Mouse (Mus musculus): ENCODE results near the gene Zbtb8os. TPM values are rescaled to one million over a fixed set of nuclear protein-coding genes. Genes with fewer than 3 reads are reported as not detected.

The Zbtb8os gene
- total and polyA plus RNA-seq, 3 experiments, result 2.8 to 77.1 (median 15.3) TPM

DNA sequence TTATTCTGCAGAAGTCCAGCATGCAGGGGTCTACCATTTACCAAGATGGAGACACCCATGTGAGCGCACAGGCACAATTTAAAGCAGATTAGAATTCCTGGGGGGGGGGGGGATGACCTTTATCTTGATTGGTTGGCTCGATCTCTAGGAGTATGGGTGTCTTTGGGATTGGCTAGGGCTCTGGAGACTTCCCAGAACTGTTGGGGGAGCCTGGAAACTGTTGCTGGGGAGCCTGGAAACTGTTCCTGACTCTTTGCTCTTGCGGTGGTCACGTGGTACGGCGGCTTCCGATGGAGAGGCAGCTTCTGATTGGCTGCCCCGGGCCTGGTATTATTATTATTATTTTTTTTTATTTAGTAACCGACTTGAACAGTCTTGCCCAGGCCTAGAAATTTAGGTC, 46.5 kb downstream of the Zbtb8os start:
- no peak overlapping the region for H3K4me3 ChIP-seq (ENCODE audit: low read depth, low read length)
- peaks cover 8% of the 10 kb centered on the region for H3K27me3 ChIP-seq (ENCODE audit: insufficient read depth, low read length)
- H3K9me3 ChIP-seq (replicated peaks), result no peaks in the 10 kb centered on the region
- peaks cover 32% of the 10 kb centered on the region for H3K4me1 ChIP-seq (ENCODE audit: insufficient read depth, low read depth, low read length)
- no peaks in the 10 kb centered on the region for H3K36me3 ChIP-seq (replicated peaks)
- no peak for ATAC-seq (ENCODE audit: extremely low read depth, insufficient number of reproducible peaks, low FRiP score, poor library complexity, severe bottlenecking)
- DNase-seq (ENCODE audit: low spot score), result no peak
- no peak for TF ChIP-seq TAL1 (conservative IDR thresholded peaks at IDR 0.05; ENCODE audit: low read depth, low read length)
- no peak for TF ChIP-seq POLR2AphosphoS5 (IDR thresholded peaks at IDR 0.05; ENCODE audit: insufficient replicate concordance, low read depth, low read length)
- no peak for TF ChIP-seq CTCF (IDR thresholded peaks at IDR 0.05; ENCODE audit: low read depth, low read length)
- no peak for TF ChIP-seq GATA2 (IDR thresholded peaks at IDR 0.05; ENCODE audit: borderline replicate concordance, low read depth, low read length)
- no peak for TF ChIP-seq GATA1 (IDR thresholded peaks at IDR 0.05; ENCODE audit: borderline replicate concordance, low read length)

DNA sequence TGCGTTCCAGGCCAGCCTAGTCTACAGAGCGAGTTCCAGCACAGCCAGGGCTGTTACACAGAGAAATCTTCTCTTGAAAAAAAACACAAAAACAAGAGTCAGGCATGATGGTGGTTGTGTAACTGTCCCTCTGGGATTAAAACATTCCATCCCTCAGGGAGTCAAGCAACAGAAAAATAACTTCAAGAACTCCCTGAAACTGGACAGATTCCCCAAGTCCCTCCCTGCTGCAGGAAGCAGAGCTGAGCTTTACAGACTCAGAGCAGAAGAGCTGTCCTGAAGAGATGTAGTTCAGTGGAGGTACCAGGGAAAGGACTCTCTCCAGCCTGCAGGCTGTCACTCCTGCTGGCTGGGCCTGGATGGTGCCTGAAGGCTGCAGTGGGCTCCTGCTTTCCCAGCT, 47.0 kb downstream of the Zbtb8os start:
- peaks cover 7% of the 10 kb centered on the region for H3K27me3 ChIP-seq (ENCODE audit: insufficient read depth, low read length)
- H3K4me3 ChIP-seq (ENCODE audit: low read depth, low read length), result no peak overlapping the region
- TF ChIP-seq POLR2AphosphoS5 (IDR thresholded peaks at IDR 0.05; ENCODE audit: insufficient replicate concordance, low read depth, low read length) (no peak), GATA1 (IDR thresholded peaks at IDR 0.05; ENCODE audit: borderline replicate concordance, low read length) (no peak), CTCF (IDR thresholded peaks at IDR 0.05; ENCODE audit: low read depth, low read length) (no peak), GATA2 (IDR thresholded peaks at IDR 0.05; ENCODE audit: borderline replicate concordance, low read depth, low read length) (no peak), TAL1 (conservative IDR thresholded peaks at IDR 0.05; ENCODE audit: low read depth, low read length) (no peak)
- H3K4me1 ChIP-seq (ENCODE audit: insufficient read depth, low read depth, low read length), result peaks cover 31% of the 10 kb centered on the region
- DNase-seq (ENCODE audit: low spot score) (no peak), ATAC-seq (ENCODE audit: extremely low read depth, insufficient number of reproducible peaks, low FRiP score, poor library complexity, severe bottlenecking) (no peak)
- H3K36me3 ChIP-seq (replicated peaks), result no peaks in the 10 kb centered on the region
- no peaks in the 10 kb centered on the region for H3K9me3 ChIP-seq (replicated peaks)

DNA sequence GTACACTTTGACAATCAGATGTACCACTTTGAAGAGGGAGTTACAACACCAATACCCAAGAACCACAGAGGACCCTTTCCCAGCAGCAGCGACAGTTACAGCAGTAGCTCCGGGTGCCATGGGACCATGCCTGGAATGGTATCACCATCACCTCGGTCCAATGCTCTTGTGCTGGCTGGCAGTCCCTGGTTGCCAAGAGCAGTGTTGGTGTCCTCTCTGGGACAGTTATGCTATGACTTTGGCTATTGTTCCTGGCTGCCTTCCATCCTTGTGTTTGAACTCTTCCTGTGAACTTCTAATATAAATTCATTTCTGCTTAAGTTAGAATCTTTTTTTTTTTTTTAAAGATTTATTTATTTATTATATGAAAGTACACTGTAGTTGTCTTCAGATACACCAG, 48.1 kb downstream of the Zbtb8os start:
- H3K27me3 ChIP-seq (ENCODE audit: insufficient read depth, low read length), result 0 out of 2 replicates have a peak, but pooled peaks cover under 1% of the 10 kb centered on the region
- no peaks in the 10 kb centered on the region for H3K36me3 ChIP-seq (replicated peaks)
- DNase-seq (ENCODE audit: low spot score), result no peak
- peaks cover 36% of the 10 kb centered on the region for H3K4me1 ChIP-seq (ENCODE audit: insufficient read depth, low read depth, low read length)
- TF ChIP-seq TAL1 (conservative IDR thresholded peaks at IDR 0.05; ENCODE audit: low read depth, low read length) (no peak), GATA2 (IDR thresholded peaks at IDR 0.05; ENCODE audit: borderline replicate concordance, low read depth, low read length) (no peak), CTCF (IDR thresholded peaks at IDR 0.05; ENCODE audit: low read depth, low read length) (no peak), POLR2AphosphoS5 (IDR thresholded peaks at IDR 0.05; ENCODE audit: insufficient replicate concordance, low read depth, low read length) (no peak), GATA1 (IDR thresholded peaks at IDR 0.05; ENCODE audit: borderline replicate concordance, low read length) (no peak)
- no peak overlapping the region for H3K4me3 ChIP-seq (ENCODE audit: low read depth, low read length)
- ATAC-seq (ENCODE audit: extremely low read depth, insufficient number of reproducible peaks, low FRiP score, poor library complexity, severe bottlenecking), result no peak
- H3K9me3 ChIP-seq (replicated peaks), result no peaks in the 10 kb centered on the region

DNA sequence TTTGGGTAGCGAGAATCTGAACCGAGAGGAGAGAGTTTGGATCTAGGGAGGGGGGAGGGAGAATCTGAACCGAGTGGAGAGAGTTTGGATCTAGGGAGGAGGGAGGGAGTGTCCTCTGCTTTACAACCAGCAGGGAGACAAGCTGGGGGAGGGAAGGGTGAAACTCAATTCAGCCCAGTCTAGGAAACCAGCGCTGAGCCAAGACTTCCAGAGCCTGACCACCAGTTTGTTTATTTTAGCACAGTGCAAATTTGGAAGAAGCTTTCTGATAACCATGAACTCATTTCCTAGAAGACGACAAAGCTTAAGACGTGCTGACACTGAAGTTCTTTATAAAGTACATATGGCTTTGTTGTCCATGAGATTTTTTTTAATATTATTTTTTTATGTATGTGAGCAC, 48.9 kb downstream of the Zbtb8os start:
- no peaks in the 10 kb centered on the region for H3K9me3 ChIP-seq (replicated peaks)
- TF ChIP-seq GATA2 (IDR thresholded peaks at IDR 0.05; ENCODE audit: borderline replicate concordance, low read depth, low read length) (no peak), TAL1 (conservative IDR thresholded peaks at IDR 0.05; ENCODE audit: low read depth, low read length) (no peak), GATA1 (IDR thresholded peaks at IDR 0.05; ENCODE audit: borderline replicate concordance, low read length) (no peak), POLR2AphosphoS5 (IDR thresholded peaks at IDR 0.05; ENCODE audit: insufficient replicate concordance, low read depth, low read length) (no peak), CTCF (IDR thresholded peaks at IDR 0.05; ENCODE audit: low read depth, low read length) (no peak)
- H3K36me3 ChIP-seq (replicated peaks), result no peaks in the 10 kb centered on the region
- H3K4me3 ChIP-seq (ENCODE audit: low read depth, low read length), result no peak overlapping the region
- no peaks in the 10 kb centered on the region for H3K27me3 ChIP-seq (ENCODE audit: insufficient read depth, low read length)
- no peak for ATAC-seq (ENCODE audit: extremely low read depth, insufficient number of reproducible peaks, low FRiP score, poor library complexity, severe bottlenecking)
- peaks cover 36% of the 10 kb centered on the region for H3K4me1 ChIP-seq (ENCODE audit: insufficient read depth, low read depth, low read length)
- DNase-seq (ENCODE audit: low spot score), result no peak

DNA sequence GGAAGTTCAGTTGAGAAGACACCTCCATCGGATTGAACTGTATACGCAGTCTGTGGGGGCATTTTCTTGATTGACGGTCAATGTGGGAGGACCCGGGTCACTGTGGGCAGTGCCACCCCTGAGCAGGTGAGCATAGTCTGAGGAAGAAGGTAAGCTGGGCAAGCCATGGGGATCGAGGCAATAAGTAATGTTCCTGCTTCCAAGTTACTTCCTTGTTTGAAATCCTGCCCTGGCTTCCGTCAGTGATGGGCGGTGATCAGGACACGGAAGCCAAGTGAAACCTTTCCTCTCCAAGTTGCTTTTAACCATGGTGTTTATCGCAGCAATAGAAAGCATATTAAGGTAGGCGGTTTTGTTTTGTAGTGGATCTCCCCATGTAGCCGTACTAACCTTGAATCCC, 50.2 kb downstream of the Zbtb8os start:
- Histone ChIP-seq H3K27me3 (ENCODE audit: insufficient read depth, low read length) (no peaks in the 10 kb centered on the region), H3K4me3 (ENCODE audit: low read depth, low read length) (no peak overlapping the region), H3K36me3 (replicated peaks) (no peaks in the 10 kb centered on the region), H3K4me1 (ENCODE audit: insufficient read depth, low read depth, low read length) (peaks cover 32% of the 10 kb centered on the region), H3K9me3 (replicated peaks) (no peaks in the 10 kb centered on the region)
- no peak for DNase-seq (ENCODE audit: low spot score)
- TF ChIP-seq TAL1 (conservative IDR thresholded peaks at IDR 0.05; ENCODE audit: low read depth, low read length) (no peak), POLR2AphosphoS5 (IDR thresholded peaks at IDR 0.05; ENCODE audit: insufficient replicate concordance, low read depth, low read length) (no peak), GATA1 (IDR thresholded peaks at IDR 0.05; ENCODE audit: borderline replicate concordance, low read length) (no peak)
- ATAC-seq (ENCODE audit: extremely low read depth, insufficient number of reproducible peaks, low FRiP score, poor library complexity, severe bottlenecking), result no peak

DNA sequence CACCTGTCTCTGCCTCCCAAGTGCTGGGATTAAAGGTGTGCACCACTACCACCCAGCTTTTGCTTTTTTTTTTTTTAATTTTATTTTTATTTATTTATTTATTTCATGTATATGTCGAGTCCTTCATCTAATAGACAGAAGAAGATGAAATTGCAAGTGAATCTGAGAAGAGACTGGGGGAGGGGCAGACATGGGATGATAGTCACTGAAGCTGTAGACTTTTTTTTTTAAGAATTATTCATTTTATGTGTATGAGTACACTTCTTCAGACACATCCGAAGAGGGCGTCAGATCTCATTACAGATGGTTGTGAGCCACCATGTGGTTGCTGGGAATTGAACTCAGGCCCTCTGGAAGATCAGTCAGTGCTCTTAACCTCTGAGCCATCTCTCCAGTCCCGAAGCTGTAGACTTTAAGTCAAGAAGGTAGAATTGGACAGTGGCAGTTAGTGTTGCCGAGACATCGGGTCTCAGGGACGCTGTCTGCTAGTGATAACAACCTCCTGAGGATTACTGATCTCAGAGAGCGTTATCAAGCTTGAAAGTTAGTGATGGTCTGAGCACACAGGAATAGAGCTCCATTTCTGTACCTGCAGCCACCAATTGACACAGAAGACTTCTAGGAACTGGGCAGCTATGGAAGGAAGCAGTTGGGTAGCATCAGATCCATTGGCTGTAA, 50.9 kb downstream of the Zbtb8os start:
- TF ChIP-seq GATA2 (IDR thresholded peaks at IDR 0.05; ENCODE audit: borderline replicate concordance, low read depth, low read length), result no peak
- TF ChIP-seq GATA1 (IDR thresholded peaks at IDR 0.05; ENCODE audit: borderline replicate concordance, low read length), result no peak
- TF ChIP-seq CTCF (IDR thresholded peaks at IDR 0.05; ENCODE audit: low read depth, low read length), result no peak
- TF ChIP-seq TAL1 (conservative IDR thresholded peaks at IDR 0.05; ENCODE audit: low read depth, low read length), result peak; percentile 42
- TF ChIP-seq POLR2AphosphoS5 (IDR thresholded peaks at IDR 0.05; ENCODE audit: insufficient replicate concordance, low read depth, low read length), result no peak
- DNase-seq (ENCODE audit: low spot score), result no peak
- H3K36me3 ChIP-seq (replicated peaks), result no peaks in the 10 kb centered on the region
- no peaks in the 10 kb centered on the region for H3K9me3 ChIP-seq (replicated peaks)
- no peaks in the 10 kb centered on the region for H3K27me3 ChIP-seq (ENCODE audit: insufficient read depth, low read length)
- H3K4me3 ChIP-seq (ENCODE audit: low read depth, low read length), result no peak overlapping the region
- ATAC-seq (ENCODE audit: extremely low read depth, insufficient number of reproducible peaks, low FRiP score, poor library complexity, severe bottlenecking), result peak; percentile 40
- H3K4me1 ChIP-seq (ENCODE audit: insufficient read depth, low read depth, low read length), result peaks cover 32% of the 10 kb centered on the region

Data from G1E (cell line).